Mouse (Mus musculus) hindbrain, postnatal 0 days (tissue): ENCODE measurements around the gene Lmntd1. TPM values are rescaled to one million over a fixed set of nuclear protein-coding genes. Genes with fewer than 3 reads are reported as not detected.

Experiments used
- ATAC-seq: fragments of 200-750 bp; cut with Nextera tagmentation; 2 replicates; pipeline ENCODE4 v1.8.0; 2017; ENCODE audit warnings: mild to moderate bottlenecking, moderate TSS enrichment, moderate library complexity
- DNase-seq: peaks from one replicate; pipeline ENCODE4 v3.0.0-alpha.2; 2015; ENCODE audit warnings: low spot score
- H3K27ac ChIP-seq: fragments of 300-500 bp; sonication (generic); 2 replicates; pipeline ENCODE4 v1.5.1; 2014; ENCODE audit warnings: mild to moderate bottlenecking
- H3K27me3 ChIP-seq: fragments of 300-500 bp; sonication (generic); 2 replicates; pipeline ENCODE4 v1.6.1; 2014; ENCODE audit warnings: low read length, mixed read lengths; ENCODE audit not compliant: insufficient read depth
- H3K36me3 ChIP-seq: fragments of 300-500 bp; sonication (generic); 2 replicates; pipeline ENCODE4 v1.6.1; 2014; ENCODE audit warnings: low read length, mixed read lengths; ENCODE audit not compliant: insufficient read depth
- H3K4me1 ChIP-seq: fragments of 300-500 bp; sonication (generic); 2 replicates; pipeline ENCODE4 v1.6.1; 2014; ENCODE audit warnings: antibody characterized with exemption, low read length, mixed read lengths; ENCODE audit not compliant: insufficient read depth
- H3K4me2 ChIP-seq: fragments of 300-500 bp; sonication (generic); 2 replicates; pipeline ENCODE4 v1.6.1; 2014; ENCODE audit warnings: low read depth, mild to moderate bottlenecking, low read length, moderate library complexity, mixed read lengths
- H3K4me3 ChIP-seq: fragments of 300-500 bp; sonication (generic); 2 replicates; pipeline ENCODE4 v1.5.1; 2014; ENCODE audit warnings: low read length
- H3K9ac ChIP-seq: fragments of 300-500 bp; sonication (generic); replicated peaks from 2 replicates; pipeline ENCODE4 v1.6.1; 2014; ENCODE audit warnings: mild to moderate bottlenecking, low read length, moderate library complexity, mixed read lengths
- H3K9me3 ChIP-seq: fragments of 300-500 bp; sonication (generic); 2 replicates; pipeline ENCODE4 v1.6.1; 2016; ENCODE audit warnings: low read length, mixed read lengths
- CTCF ChIP-seq: IDR thresholded peaks from 2 replicates; pipeline ENCODE4 v1.5.1; 2016; ENCODE audit warnings: antibody characterized with exemption, control low read depth, low read depth
- WGBS: fragments of 180-500 bp; shearing (Covaris S2); extraction: QIAGEN DNeasy Blood & Tissue Kit; methylation state at CpG from one replicate; pipeline ENCODE4 v1.1.7; 2014; 5-methylcytosine and 5-hydroxymethylcytosine counted together
- polyA plus RNA-seq: library from polyadenylated mRNA; unstranded; fragments of >200 nt; fragmentation: Nextera tagmentation; extraction: Ambion mirVana; gene quantifications from 2 replicates; pipeline ENCODE4 v1.2.1, GENCODE M21; 2015
- total RNA-seq: library from RNA; depleted of rRNA; stranded (reverse); fragments of >200 nt; gene quantifications from 2 replicates; pipeline ENCODE4 v1.2.3, GENCODE M21; 2014

The Lmntd1 gene
- total and polyA plus RNA-seq, 2 experiments from 2014 or later: 1.5 to 2.3 TPM

- WGBS: 89% methylated on average over 12 of the region's 12 CpGs
- ATAC-seq: no peak
- no peak for DNase-seq
- Histone ChIP-seq H3K4me1 (no peaks in the 10 kb centered on the region), H3K9me3 (no peaks in the 10 kb centered on the region), H3K27me3 (no peaks in the 10 kb centered on the region), H3K4me2 (no peak overlapping the region), H3K36me3 (no peaks in the 10 kb centered on the region), H3K9ac (no peak overlapping the region), H3K4me3 (no peak overlapping the region), H3K27ac (no peak overlapping the region)
- TF ChIP-seq CTCF: no peak
These were observed 151.4 kb downstream of the Lmntd1 start for GRCm38 (mm10) chr6:145462677-145463245.

- Histone ChIP-seq H3K4me1 (no peaks in the 10 kb centered on the region), H3K27me3 (no peaks in the 10 kb centered on the region), H3K36me3 (no peaks in the 10 kb centered on the region), H3K27ac (no peak overlapping the region), H3K4me3 (no peak overlapping the region), H3K9me3 (no peaks in the 10 kb centered on the region), H3K9ac (no peak overlapping the region), H3K4me2 (no peak overlapping the region)
- no peak for ATAC-seq
- no peak for TF ChIP-seq CTCF
- 77% methylated on average over 15 of the region's 15 CpGs for WGBS
- no peak for DNase-seq
These were observed 157.1 kb downstream of the Lmntd1 start for GRCm38 (mm10) chr6:145457066-145457465.

DNA sequence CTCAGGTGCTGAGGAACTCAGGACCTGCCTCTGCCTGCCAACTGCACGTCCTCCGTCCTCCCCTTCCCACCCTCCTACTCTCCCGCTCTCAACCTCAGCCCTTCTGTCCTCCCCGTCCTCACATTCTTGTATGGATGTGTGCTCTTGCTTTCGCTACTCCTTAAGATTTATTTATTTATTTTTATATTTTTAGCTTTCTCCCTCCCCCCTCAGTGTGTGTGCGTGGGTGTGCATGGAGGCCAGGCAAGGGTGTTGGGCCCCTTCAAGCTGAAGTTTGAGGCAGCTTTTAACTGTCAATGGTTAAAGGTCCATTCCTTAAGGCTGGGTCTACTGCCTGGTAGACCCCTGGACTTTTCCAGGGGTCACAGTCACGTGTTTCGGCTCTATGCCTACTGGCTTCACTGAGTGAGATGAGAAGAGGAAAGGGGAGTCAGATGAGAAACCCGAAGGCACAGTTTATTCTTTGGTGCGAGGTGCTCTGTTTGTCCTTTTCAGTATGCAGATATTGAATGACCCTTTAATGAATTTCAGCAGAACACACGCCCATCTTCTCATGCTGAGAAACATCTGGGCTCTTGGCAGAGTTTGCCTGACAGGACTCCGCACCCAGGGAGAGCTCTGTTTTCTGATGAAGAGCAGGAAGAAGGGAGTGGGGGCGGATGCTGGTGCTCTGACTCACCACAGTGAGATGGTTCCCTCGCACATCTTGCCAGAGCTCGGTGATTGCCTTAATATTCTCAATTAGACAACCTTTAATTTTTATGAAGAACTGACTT is 163.3 kb downstream of the Lmntd1 start:
- Histone ChIP-seq H3K36me3 (no peaks in the 10 kb centered on the region), H3K27ac (no peak overlapping the region), H3K4me2 (no peak overlapping the region), H3K27me3 (no peaks in the 10 kb centered on the region), H3K4me3 (no peak overlapping the region), H3K9ac (no peak overlapping the region), H3K9me3 (no peaks in the 10 kb centered on the region), H3K4me1 (0 out of 2 replicates have a peak, but pooled peaks cover 3% of the 10 kb centered on the region)
- peak; percentile 5; the same call in 1 of the 2 replicates for ATAC-seq
- DNase-seq: peak; percentile 32
- WGBS: 71% methylated on average over 15 of the region's 15 CpGs
- TF ChIP-seq CTCF: no peak

GRCm38 (mm10) chr6:145448361-145448760 is 165.8 kb downstream of the Lmntd1 start:
- Histone ChIP-seq H3K27ac (no peak overlapping the region), H3K4me2 (no peak overlapping the region), H3K36me3 (no peaks in the 10 kb centered on the region), H3K4me3 (no peak overlapping the region), H3K4me1 (0 out of 2 replicates have a peak, but pooled peaks cover 6% of the 10 kb centered on the region), H3K9ac (no peak overlapping the region), H3K9me3 (no peaks in the 10 kb centered on the region), H3K27me3 (no peaks in the 10 kb centered on the region)
- WGBS: 42% methylated on average over 2 of the region's 2 CpGs
- DNase-seq (no peak), ATAC-seq (no peak)
- TF ChIP-seq CTCF: no peak

DNA sequence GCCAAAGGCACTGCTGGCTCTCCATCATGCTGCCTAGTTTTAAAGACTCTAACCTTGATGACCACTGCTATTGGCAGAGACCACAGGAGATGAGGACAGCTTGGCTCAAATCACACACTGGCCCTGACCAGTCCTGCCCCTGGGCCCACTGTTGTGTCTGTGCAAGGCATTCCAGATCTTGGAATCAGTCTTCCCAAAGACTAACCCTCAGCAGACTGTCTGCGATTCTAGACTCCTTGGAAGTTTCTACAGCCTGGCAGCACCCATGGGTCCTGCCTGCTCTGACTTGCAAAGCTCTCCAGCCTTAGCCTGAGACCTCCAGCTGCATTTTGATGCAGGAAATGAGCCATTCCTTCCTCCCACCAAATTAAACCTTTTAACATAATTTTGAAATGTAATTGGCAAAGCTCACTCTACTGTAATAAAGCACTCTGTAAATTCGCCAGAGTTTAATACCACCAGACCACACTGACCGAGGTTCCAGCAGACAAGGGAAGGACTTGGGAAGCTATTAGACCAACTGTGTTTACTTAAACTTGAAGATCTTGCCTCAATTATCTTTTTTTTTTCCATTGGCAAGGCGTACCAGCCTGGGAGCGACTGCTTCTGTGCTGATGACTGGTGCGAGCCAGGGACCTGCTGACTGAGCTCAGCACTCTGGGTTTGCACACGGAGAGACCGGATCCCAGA is 168.2 kb downstream of the Lmntd1 start:
- Histone ChIP-seq H3K36me3 (no peaks in the 10 kb centered on the region), H3K9ac (no peak overlapping the region), H3K4me3 (no peak overlapping the region), H3K4me2 (no peak overlapping the region), H3K27me3 (no peaks in the 10 kb centered on the region), H3K27ac (no peak overlapping the region), H3K9me3 (no peaks in the 10 kb centered on the region), H3K4me1 (0 out of 2 replicates have a peak, but pooled peaks cover 6% of the 10 kb centered on the region)
- TF ChIP-seq CTCF: no peak
- no peak for DNase-seq
- WGBS: 65% methylated on average over 8 of the region's 8 CpGs
- ATAC-seq: no peak

DNA sequence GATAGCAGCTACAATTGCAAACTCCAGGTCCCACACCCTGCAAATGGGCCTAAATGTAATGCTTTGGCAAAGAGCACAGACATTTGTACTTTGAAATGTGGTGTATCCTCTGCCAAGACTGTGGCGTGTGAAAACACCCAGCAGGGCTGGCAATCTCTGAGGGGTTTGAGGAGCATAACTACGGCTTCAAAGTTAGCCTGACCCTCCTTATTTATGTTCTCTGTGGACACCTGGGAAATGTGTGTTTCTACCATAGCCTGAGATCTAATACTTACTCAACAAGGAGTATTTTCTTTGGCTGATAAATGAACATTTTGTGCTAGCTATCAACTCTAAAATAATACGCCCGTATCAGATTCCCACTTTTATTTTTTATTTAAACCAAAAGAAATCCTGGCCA is 168.7 kb downstream of the Lmntd1 start:
- DNase-seq (no peak), ATAC-seq (no peak)
- no peak overlapping the region for H3K4me3 ChIP-seq
- H3K9me3 ChIP-seq: no peaks in the 10 kb centered on the region
- 0 out of 2 replicates have a peak, but pooled peaks cover 6% of the 10 kb centered on the region for H3K4me1 ChIP-seq
- WGBS: 61% methylated on average over 4 of the region's 4 CpGs
- H3K9ac ChIP-seq: no peak overlapping the region
- no peak for TF ChIP-seq CTCF
- no peak overlapping the region for H3K4me2 ChIP-seq
- H3K36me3 ChIP-seq: no peaks in the 10 kb centered on the region
- no peak overlapping the region for H3K27ac ChIP-seq
- H3K27me3 ChIP-seq: no peaks in the 10 kb centered on the region
